Mouse (Mus musculus): ENCODE data around the gene Misp.

The Misp gene

GRCm38 (mm10) chr10:79856280-79856679, 35.5 kb downstream of the Misp start:
- no peak for DNase-seq

GRCm38 (mm10) chr10:79856704-79857451, 36.1 kb downstream of the Misp start:
- no peak for DNase-seq

- peak; percentile 77 for DNase-seq
Measured at GRCm38 (mm10) chr10:79857452-79857811, 36.6 kb downstream of the Misp start.

- no peak for DNase-seq
Measured at GRCm38 (mm10) chr10:79857894-79858293, 37.1 kb downstream of the Misp start.

- DNase-seq, result peak; percentile 85
Measured at GRCm38 (mm10) chr10:79858416-79859074, 37.8 kb downstream of the Misp start.

- DNase-seq, result no peak
Measured at GRCm38 (mm10) chr10:79859116-79859515, 38.3 kb downstream of the Misp start.

- no peak for DNase-seq
Measured at GRCm38 (mm10) chr10:79860079-79860911, 39.5 kb downstream of the Misp start.

- DNase-seq, result no peak
Measured at GRCm38 (mm10) chr10:79861230-79862048, 40.6 kb downstream of the Misp start.

GRCm38 (mm10) chr10:79862049-79862788, 41.4 kb downstream of the Misp start:
- no peak for DNase-seq

- DNase-seq, result no peak
Measured at GRCm38 (mm10) chr10:79862925-79863324, 42.1 kb downstream of the Misp start.

- no peak for DNase-seq
Measured at GRCm38 (mm10) chr10:79864351-79865188, 43.8 kb downstream of the Misp start.

- no peak for DNase-seq
Measured at GRCm38 (mm10) chr10:79865189-79865601, 44.4 kb downstream of the Misp start.

- no peak for DNase-seq
Measured at GRCm38 (mm10) chr10:79865801-79866295, 45.1 kb downstream of the Misp start.

GRCm38 (mm10) chr10:79866601-79867000, 45.8 kb downstream of the Misp start:
- DNase-seq, result no peak

GRCm38 (mm10) chr10:79871845-79872244, 51.1 kb downstream of the Misp start:
- no peak for DNase-seq

- no peak for DNase-seq
Measured at GRCm38 (mm10) chr10:79872862-79873261, 52.1 kb downstream of the Misp start.

- DNase-seq, result no peak
Measured at GRCm38 (mm10) chr10:79873313-79873712, 52.5 kb downstream of the Misp start.

GRCm38 (mm10) chr10:79873715-79874289, 53.0 kb downstream of the Misp start:
- DNase-seq, result no peak

- DNase-seq, result no peak
Measured at GRCm38 (mm10) chr10:79874290-79874862, 53.6 kb downstream of the Misp start, which contains the start of the genes Prtn3 and Plppr3. TSS of gene Prtn3 (plus strand) at chr10:79874476. TSS of gene Plppr3 (minus strand) at chr10:79874634.

- no peak for DNase-seq
Measured at GRCm38 (mm10) chr10:79877174-79877573, 56.4 kb downstream of the Misp start.
